Mouse (Mus musculus): ENCODE data around the gene Zfp367.

Zfp367 gene

GRCm38 (mm10) chr13:64154651-64155050 lies 1.6 kb upstream of the Zfp367 start:
- no peak for DNase-seq (ENCODE audit: low spot score in 2 of 2)

- no peak for DNase-seq (ENCODE audit: low spot score in 2 of 2)
These were observed 807 bp upstream of the Zfp367 start for GRCm38 (mm10) chr13:64153751-64154267.

- no peak for DNase-seq (ENCODE audit: low spot score in 2 of 2)
These were observed 325 bp downstream of the Zfp367 start for GRCm38 (mm10) chr13:64152671-64153082.

- DNase-seq (ENCODE audit: low spot score in 2 of 2), result peak; percentile 71 to 72
These were observed 747 bp downstream of the Zfp367 start for GRCm38 (mm10) chr13:64152241-64152669.

- no peak for DNase-seq (ENCODE audit: low spot score in 2 of 2)
These were observed 2.9 kb downstream of the Zfp367 start for GRCm38 (mm10) chr13:64150121-64150520.

GRCm38 (mm10) chr13:64129616-64130375 lies 23.2 kb downstream of the Zfp367 start:
- peak in 1 of 2 experiments; percentile 22 for DNase-seq (ENCODE audit: low spot score in 2 of 2)

GRCm38 (mm10) chr13:64128858-64129615 lies 24.0 kb downstream of the Zfp367 start, which contains the start of gene Slc35d2:
Slc35d2 (minus strand) TSS chr13:64129368.
- DNase-seq (ENCODE audit: low spot score in 2 of 2), result peak in 1 of 2 experiments; percentile 6

GRCm38 (mm10) chr13:64126316-64126715 lies 26.7 kb downstream of the Zfp367 start:
- DNase-seq (ENCODE audit: low spot score in 2 of 2), result no peak

GRCm38 (mm10) chr13:64124886-64125285 lies 28.1 kb downstream of the Zfp367 start:
- no peak for DNase-seq (ENCODE audit: low spot score in 2 of 2)

- no peak for DNase-seq (ENCODE audit: low spot score in 2 of 2)
These were observed 29.4 kb downstream of the Zfp367 start for GRCm38 (mm10) chr13:64123491-64124188.

- no peak for DNase-seq (ENCODE audit: low spot score in 2 of 2)
These were observed 32.2 kb downstream of the Zfp367 start for GRCm38 (mm10) chr13:64120760-64121159.

- DNase-seq (ENCODE audit: low spot score in 2 of 2), result no peak
These were observed 35.6 kb downstream of the Zfp367 start for GRCm38 (mm10) chr13:64117442-64117841.

GRCm38 (mm10) chr13:64110421-64110820 lies 42.6 kb downstream of the Zfp367 start:
- no peak for DNase-seq (ENCODE audit: low spot score in 2 of 2)

- DNase-seq (ENCODE audit: low spot score in 2 of 2), result no peak
These were observed 44.6 kb downstream of the Zfp367 start for GRCm38 (mm10) chr13:64108381-64108850.

- DNase-seq (ENCODE audit: low spot score in 2 of 2), result no peak
These were observed 45.5 kb downstream of the Zfp367 start for GRCm38 (mm10) chr13:64107535-64107934.

- no peak for DNase-seq (ENCODE audit: low spot score in 2 of 2)
These were observed 45.9 kb downstream of the Zfp367 start for GRCm38 (mm10) chr13:64107105-64107504.

- no peak for DNase-seq (ENCODE audit: low spot score in 2 of 2)
These were observed 47.3 kb downstream of the Zfp367 start for GRCm38 (mm10) chr13:64105690-64106089.

- peak in 1 of 2 experiments; percentile 24 for DNase-seq (ENCODE audit: low spot score in 2 of 2)
These were observed 52.8 kb downstream of the Zfp367 start for GRCm38 (mm10) chr13:64100186-64100585.

- no peak for DNase-seq (ENCODE audit: low spot score in 2 of 2)
These were observed 54.0 kb downstream of the Zfp367 start for GRCm38 (mm10) chr13:64098992-64099391.

- DNase-seq (ENCODE audit: low spot score in 2 of 2), result peak in 1 of 2 experiments; percentile 77
These were observed 59.7 kb downstream of the Zfp367 start for GRCm38 (mm10) chr13:64093341-64093740.

- no peak for DNase-seq (ENCODE audit: low spot score in 2 of 2)
These were observed 60.2 kb downstream of the Zfp367 start for GRCm38 (mm10) chr13:64092752-64093151.

GRCm38 (mm10) chr13:64092141-64092540 lies 60.9 kb downstream of the Zfp367 start:
- DNase-seq (ENCODE audit: low spot score in 2 of 2), result no peak
